Mouse (Mus musculus) hindbrain, embryonic 15.5 days (tissue): ENCODE results near the gene Usp29. TPM values are rescaled to one million over a fixed set of nuclear protein-coding genes. Genes with fewer than 3 reads are reported as not detected.
"Not testable (repeated sequence)": the region's sequence is repeated elsewhere in the genome, so short reads cannot be mapped to it uniquely, and the experiment has no call there.

ENCODE experiments used
- ATAC-seq: fragments of 200-750 bp; cut with Nextera tagmentation; 2 replicates; pipeline ENCODE4 v1.8.0; 2017; ENCODE audit warnings: low read depth, moderate number of reproducible peaks, moderate TSS enrichment; ENCODE audit not compliant: low FRiP score
- H3K27ac ChIP-seq: fragments of 300-500 bp; sonication (generic); replicated peaks from 2 replicates; pipeline ENCODE4 v1.5.1; 2015; ENCODE audit warnings: mild to moderate bottlenecking, inconsistent platforms
- H3K27me3 ChIP-seq: fragments of 300-500 bp; sonication (generic); 2 replicates; pipeline ENCODE4 v1.6.1; 2015; ENCODE audit warnings: control low read depth, inconsistent platforms
- H3K36me3 ChIP-seq: fragments of 300-500 bp; sonication (generic); 2 replicates; pipeline ENCODE4 v1.6.1; 2015; ENCODE audit warnings: control low read depth, inconsistent platforms
- H3K4me1 ChIP-seq: fragments of 300-500 bp; sonication (generic); replicated peaks from 2 replicates; pipeline ENCODE4 v1.6.1; 2015; ENCODE audit warnings: control low read depth, inconsistent platforms
- H3K4me2 ChIP-seq: fragments of 300-500 bp; sonication (generic); 2 replicates; pipeline ENCODE4 v1.6.1; 2015; ENCODE audit warnings: moderate library complexity, mild to moderate bottlenecking, inconsistent platforms
- H3K4me3 ChIP-seq: fragments of 300-500 bp; sonication (generic); 2 replicates; pipeline ENCODE4 v1.5.1; 2015; ENCODE audit warnings: mild to moderate bottlenecking, inconsistent platforms
- H3K9ac ChIP-seq: fragments of 300-500 bp; sonication (generic); 2 replicates; pipeline ENCODE4 v1.6.1; 2015; ENCODE audit warnings: inconsistent platforms
- H3K9me3 ChIP-seq: fragments of 300-500 bp; sonication (generic); 2 replicates; pipeline ENCODE4 v1.6.1; 2016; ENCODE audit warnings: control low read depth, inconsistent platforms
- WGBS: fragments of 180-500 bp; shearing (Covaris S2); methylation state at CpG from one replicate; pipeline ENCODE4 v1.1.7; 2015; 5-methylcytosine and 5-hydroxymethylcytosine counted together
- polyA plus RNA-seq: library from polyadenylated mRNA; unstranded; fragments of >200 nt; fragmentation: Nextera tagmentation; extraction: Ambion mirVana; gene quantifications from 2 replicates; pipeline ENCODE4 v1.2.1, GENCODE M21; 2015

Usp29 gene
- polyA plus RNA-seq, 1 experiment from 2014 or later = 28.3 TPM

DNA sequence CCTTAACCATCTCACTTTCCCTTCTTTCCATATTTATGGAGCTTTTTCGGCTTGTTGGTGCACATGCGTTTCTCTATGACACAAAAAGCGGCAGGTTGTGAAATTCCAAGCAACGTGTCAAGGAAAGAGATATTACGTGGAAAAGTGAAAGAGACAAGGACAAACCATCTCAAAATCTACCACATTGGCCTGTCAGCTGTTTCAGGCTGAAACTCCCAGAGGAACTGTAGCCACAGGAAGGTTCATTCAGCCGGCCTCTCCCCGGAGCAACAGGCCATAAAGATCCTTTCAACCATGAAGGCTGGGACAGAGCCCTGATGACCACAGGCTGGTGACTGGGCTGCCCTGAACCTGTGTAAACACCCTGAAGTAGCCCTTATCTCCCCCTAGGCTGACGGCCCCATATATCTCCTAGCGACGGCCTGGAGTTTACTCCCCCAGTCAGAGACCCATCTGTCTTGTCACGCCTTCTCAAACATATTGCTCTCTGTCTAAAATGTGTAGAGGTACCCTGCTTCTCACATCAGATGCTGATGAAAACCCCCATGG, 43.6 kb downstream of the Usp29 start:
- H3K4me2 ChIP-seq, H3K36me3 ChIP-seq, H3K4me3 ChIP-seq, H3K27ac ChIP-seq, H3K27me3 ChIP-seq, H3K9ac ChIP-seq, H3K9me3 ChIP-seq, ATAC-seq: not testable (repeated sequence)
- peaks cover 14% of the 10 kb centered on the region; the same call in 1 of the 2 replicates for H3K4me1 ChIP-seq
- WGBS = 48% methylated on average over 11 of the region's 11 CpGs

DNA sequence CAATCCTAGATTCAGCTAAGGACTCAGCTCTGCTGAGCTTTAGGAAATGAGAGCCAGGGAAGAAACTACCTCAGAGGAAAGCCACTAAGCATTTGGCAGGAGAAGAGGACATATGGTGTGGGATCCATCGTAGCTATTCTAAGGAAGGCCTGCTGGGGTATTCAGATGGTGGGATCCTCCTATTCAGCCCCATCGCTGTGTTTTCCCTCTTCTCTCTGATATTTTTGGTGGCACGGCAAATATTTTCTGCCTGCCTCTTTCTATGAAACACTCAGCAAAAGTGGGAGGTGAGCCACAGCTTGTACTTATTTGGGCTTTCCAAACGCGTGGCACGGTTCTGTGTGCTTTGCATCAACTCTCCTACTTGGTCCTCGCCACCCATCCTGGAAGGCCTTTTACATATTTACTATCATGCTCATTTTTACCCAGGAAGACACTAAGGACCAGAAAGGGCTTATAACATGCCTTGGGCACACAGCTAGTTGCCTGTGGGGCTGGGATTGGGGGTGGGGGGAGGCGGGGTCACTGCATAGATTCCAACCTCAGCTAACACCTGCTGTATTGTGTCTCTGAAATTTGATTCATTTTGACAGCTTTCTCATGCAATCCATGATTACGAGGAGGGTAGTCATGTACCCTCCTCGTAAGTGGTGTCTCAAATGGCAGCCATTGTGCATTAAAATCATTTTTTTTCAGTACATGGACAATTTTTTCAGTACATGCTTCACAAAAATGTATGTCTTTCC, 46.1 kb downstream of the Usp29 start:
- Histone ChIP-seq H3K4me3 (no peak overlapping the region), H3K4me2 (no peak overlapping the region), H3K27me3 (no peaks in the 10 kb centered on the region), H3K36me3 (no peaks in the 10 kb centered on the region), H3K9me3 (no peaks in the 10 kb centered on the region), H3K9ac (no peak overlapping the region), H3K4me1 (peaks cover 9% of the 10 kb centered on the region; the same call in 1 of the 2 replicates), H3K27ac (no peak overlapping the region)
- no peak for ATAC-seq
- WGBS = 85% methylated on average over 10 of the region's 10 CpGs

DNA sequence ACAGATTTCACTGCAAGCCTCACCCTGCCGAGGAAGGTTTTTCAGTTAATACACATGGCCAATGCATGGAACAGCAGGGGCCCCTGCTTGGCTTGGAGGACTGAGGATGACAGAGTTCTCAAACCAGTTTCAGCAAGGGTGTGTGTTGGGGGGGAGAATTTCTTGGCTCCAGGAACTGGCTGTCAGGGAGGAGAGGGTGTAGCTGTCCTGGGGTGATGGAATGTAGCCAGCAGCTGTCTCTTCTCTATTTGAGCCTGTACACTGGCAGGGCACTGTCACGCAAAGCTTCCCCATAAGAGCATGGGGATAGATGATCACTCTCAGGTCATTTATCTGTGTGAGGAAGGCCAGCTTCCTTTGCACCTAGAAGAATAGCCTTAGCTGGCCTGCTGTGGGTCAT, 46.7 kb downstream of the Usp29 start:
- H3K4me1 ChIP-seq = peaks cover 12% of the 10 kb centered on the region
- WGBS = 50% methylated on average over 2 of the region's 2 CpGs
- no peaks in the 10 kb centered on the region for H3K36me3 ChIP-seq
- H3K9ac ChIP-seq = no peak overlapping the region
- no peak overlapping the region for H3K4me2 ChIP-seq
- H3K27ac ChIP-seq = no peak overlapping the region
- H3K4me3 ChIP-seq = no peak overlapping the region
- H3K27me3 ChIP-seq = no peaks in the 10 kb centered on the region
- ATAC-seq = peak; percentile 46; the same call in 1 of the 2 replicates
- H3K9me3 ChIP-seq = no peaks in the 10 kb centered on the region

DNA sequence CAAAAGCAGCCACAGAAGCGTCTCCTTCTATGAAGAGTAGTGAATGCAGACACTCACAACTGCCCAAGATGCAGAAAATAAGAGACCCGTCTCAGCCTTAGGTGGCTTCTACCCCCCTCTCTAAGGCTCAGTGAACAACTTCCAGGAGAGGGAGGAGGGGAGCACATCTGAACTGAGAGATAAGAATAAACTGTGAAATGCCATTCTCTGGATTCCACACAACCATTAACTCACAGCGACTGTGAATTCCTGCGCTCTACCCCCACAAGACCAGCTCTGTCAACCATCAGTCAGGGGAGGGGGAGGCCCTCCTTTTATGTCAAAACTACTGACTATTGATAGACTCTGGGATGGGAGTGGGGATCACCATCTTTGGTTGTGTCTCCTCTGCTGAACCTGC, 47.3 kb downstream of the Usp29 start:
- H3K4me1 ChIP-seq = peaks cover 16% of the 10 kb centered on the region
- H3K4me3 ChIP-seq = no peak overlapping the region
- H3K9ac ChIP-seq = no peak overlapping the region
- H3K27ac ChIP-seq = no peak overlapping the region
- WGBS = 51% methylated on average over 4 of the region's 4 CpGs
- H3K4me2 ChIP-seq = no peak overlapping the region
- no peak for ATAC-seq
- H3K36me3 ChIP-seq = no peaks in the 10 kb centered on the region
- no peaks in the 10 kb centered on the region for H3K27me3 ChIP-seq
- H3K9me3 ChIP-seq = no peaks in the 10 kb centered on the region

DNA sequence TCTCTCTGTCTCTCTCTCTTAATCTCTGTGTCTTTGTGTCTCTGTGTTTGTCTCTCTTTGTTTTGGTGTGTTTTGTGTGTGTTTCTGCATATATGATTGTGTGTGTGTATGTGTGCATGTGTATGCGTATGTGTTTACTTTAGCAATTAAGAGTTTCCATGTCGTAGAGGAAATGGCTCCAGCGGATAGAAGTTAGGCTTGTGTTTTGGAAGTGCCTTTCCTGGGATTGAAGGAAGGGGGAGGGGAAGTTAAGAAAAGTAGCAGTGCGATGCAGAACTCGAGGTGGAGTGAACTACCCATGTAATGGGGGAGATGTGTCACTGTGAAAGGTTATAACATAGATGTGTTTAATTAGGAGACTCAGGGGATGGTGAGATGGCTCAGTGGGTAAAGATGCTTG, 48.8 kb downstream of the Usp29 start:
- H3K9ac ChIP-seq = no peak overlapping the region
- no peaks in the 10 kb centered on the region for H3K9me3 ChIP-seq
- no peaks in the 10 kb centered on the region for H3K27me3 ChIP-seq
- no peaks in the 10 kb centered on the region for H3K36me3 ChIP-seq
- H3K27ac ChIP-seq = no peak overlapping the region
- H3K4me1 ChIP-seq = peaks cover 18% of the 10 kb centered on the region
- 90% methylated on average over 5 of the region's 5 CpGs for WGBS
- H3K4me2 ChIP-seq = no peak overlapping the region
- H3K4me3 ChIP-seq = no peak overlapping the region
- no peak for ATAC-seq

DNA sequence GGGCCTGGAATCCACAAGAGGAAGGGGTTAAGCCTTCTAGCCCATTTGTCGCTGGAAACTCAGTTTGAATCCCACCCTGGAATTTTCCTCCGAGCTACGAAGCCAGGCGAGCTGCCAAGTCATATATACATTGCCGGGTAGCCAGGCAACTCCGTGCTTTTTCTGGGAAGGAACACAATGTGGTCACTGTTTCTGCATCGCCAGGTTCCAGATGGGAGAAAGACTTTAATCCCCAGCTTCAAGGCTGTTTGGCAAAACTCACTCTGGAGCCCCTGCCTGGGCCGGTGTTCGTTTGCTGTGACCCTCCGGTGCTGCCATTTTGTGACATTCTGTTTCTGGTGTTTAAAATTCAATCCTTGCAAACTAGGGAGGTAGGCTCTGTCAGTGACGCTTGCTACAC, 51.2 kb downstream of the Usp29 start:
- peak; percentile 42; the same call in 1 of the 2 replicates for ATAC-seq
- H3K4me2 ChIP-seq = no peak overlapping the region
- no peak overlapping the region for H3K9ac ChIP-seq

DNA sequence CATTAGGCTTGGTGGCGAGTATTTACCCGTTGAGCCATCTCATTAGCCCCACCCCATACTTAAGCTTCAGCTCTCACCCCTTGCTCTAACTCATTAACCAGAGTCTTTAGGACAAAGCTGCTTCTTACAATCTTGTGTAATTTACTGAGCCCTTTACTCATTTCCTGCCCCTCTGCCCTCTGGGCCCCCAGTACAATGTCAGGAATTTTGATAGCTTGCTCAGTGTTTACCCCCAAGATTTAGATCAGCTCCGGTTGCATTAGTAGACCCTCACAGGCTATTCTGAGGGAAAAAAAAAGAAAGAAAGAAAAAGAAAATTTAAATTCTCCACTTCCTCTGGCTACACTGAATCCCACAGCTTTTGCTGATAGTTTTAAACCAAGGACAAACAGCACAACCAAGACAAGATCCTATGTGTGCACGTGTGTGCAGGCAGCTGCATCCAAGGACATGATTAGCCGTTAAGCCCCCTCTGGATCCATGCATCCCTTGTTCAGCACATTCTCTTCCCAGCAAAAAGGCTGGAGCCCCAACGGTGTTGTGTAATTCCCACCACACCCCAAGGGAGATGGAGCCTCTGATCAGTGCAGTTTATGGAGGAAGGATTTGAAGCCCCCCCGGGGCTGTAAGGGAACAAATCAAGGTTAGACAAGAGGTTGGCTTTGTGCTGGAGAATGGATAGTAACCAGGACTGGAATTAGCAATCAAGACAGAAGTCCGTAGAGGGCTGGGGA, 54.1 kb downstream of the Usp29 start:
- Histone ChIP-seq H3K27ac (0 out of 2 replicates have a peak overlapping the region, but pooled peaks have one; percentile 17), H3K36me3 (no peaks in the 10 kb centered on the region), H3K9me3 (no peaks in the 10 kb centered on the region), H3K27me3 (no peaks in the 10 kb centered on the region), H3K4me1 (peaks cover 15% of the 10 kb centered on the region), H3K4me3 (no peak overlapping the region), H3K9ac (no peak overlapping the region), H3K4me2 (no peak overlapping the region)
- no peak for ATAC-seq
- 44% methylated on average over 8 of the region's 8 CpGs for WGBS

More for the DNA sequence above, 51.2 kb downstream of the Usp29 start:
- Histone ChIP-seq H3K4me1 (peaks cover 22% of the 10 kb centered on the region), H3K27me3 (no peaks in the 10 kb centered on the region), H3K36me3 (no peaks in the 10 kb centered on the region), H3K4me3 (no peak overlapping the region), H3K9me3 (no peaks in the 10 kb centered on the region), H3K27ac (peak overlapping the region; percentile 51)
- WGBS = 41% methylated on average over 11 of the region's 11 CpGs

DNA sequence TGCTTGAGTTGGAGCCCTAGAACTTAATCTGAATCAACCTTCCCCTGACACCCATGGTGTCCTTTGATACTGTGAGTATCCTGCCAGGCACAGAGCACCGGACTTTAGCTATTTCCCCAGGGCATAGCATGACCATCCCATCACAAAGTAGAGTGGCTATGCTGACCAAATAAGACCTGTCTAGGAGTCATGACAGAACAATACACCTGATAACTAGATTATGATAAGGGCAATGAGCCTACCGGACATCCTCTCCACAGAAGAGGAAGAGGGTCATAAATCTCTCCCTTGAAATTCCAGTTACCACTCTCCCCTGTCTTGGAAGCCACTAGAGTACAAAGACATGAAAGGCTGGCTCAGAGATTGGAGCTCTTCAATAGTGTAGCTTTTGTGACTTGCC, 56.6 kb downstream of the Usp29 start:
- no peak overlapping the region for H3K4me2 ChIP-seq
- H3K4me3 ChIP-seq = no peak overlapping the region
- no peaks in the 10 kb centered on the region for H3K36me3 ChIP-seq
- no peak overlapping the region for H3K9ac ChIP-seq
- 90% methylated on average over 2 of the region's 2 CpGs for WGBS
- no peaks in the 10 kb centered on the region for H3K9me3 ChIP-seq
- no peak for ATAC-seq
- H3K27me3 ChIP-seq = no peaks in the 10 kb centered on the region
- H3K4me1 ChIP-seq = peaks cover 14% of the 10 kb centered on the region
- no peak overlapping the region for H3K27ac ChIP-seq

DNA sequence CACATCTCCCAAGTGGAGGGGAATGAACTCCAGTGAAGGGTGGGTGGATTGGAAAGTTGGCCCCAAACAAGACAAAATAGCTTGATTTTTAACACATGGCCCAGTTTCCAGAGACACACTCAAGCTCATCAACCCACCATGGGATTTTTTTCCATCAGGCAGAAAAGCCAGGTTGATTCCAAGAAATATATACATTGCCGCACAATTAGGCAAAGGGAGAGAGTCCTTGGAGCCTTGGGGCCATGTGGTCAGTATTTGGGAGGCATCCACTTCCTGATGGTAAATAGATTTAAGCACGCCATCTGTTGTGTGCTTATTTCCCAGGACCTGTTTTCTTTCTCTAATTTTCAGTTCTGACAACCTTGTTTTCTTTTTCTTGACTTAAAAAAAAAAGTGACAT, 57.7 kb downstream of the Usp29 start:
- WGBS = 83% methylated on average over 2 of the region's 2 CpGs
- no peak for ATAC-seq
- Histone ChIP-seq H3K4me2 (no peak overlapping the region), H3K36me3 (no peaks in the 10 kb centered on the region), H3K4me3 (no peak overlapping the region), H3K27ac (no peak overlapping the region), H3K9ac (no peak overlapping the region), H3K4me1 (peaks cover 8% of the 10 kb centered on the region), H3K9me3 (no peaks in the 10 kb centered on the region), H3K27me3 (no peaks in the 10 kb centered on the region)

DNA sequence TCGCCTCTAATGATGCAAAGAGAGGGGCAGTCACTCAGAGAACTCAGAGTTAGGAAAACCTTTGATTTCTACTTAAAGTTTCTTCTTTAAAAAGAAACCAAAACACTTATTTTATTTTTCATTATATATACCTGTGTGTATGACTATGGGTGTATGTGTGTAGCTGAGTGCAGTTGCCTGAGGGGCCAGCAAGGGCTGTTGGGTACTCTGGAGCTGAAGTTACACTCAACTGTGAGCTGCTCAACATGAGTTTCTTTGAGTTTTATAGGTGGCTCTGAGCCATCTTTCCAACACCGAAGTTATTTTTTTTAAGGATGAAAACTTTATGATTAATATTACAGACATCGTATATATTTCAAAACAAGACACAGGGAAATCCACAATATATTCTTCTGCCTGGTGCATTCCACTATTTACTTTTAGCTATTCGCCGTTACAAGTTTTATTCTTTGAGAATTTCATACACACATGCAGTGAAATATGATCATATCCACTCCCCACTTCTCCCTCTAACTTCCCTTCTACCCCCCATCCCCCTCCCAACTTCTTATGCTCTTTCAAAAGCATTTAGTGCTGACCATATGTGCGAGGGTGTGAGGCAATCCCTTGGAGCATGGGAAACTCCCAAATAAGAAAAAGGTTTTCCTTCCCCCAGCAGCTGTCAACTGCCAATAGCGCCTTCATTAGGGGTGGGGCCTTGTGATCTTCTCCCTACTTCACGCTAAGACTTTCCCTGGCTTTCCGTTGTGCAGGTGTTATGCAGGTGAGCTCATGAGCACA, 61.1 kb downstream of the Usp29 start:
- H3K4me3 ChIP-seq = no peak overlapping the region
- no peaks in the 10 kb centered on the region for H3K27me3 ChIP-seq
- ATAC-seq = no peak
- H3K4me1 ChIP-seq = no peaks in the 10 kb centered on the region
- no peaks in the 10 kb centered on the region for H3K9me3 ChIP-seq
- 90% methylated on average over 9 of the region's 9 CpGs for WGBS
- H3K36me3 ChIP-seq = no peaks in the 10 kb centered on the region
- H3K4me2 ChIP-seq = no peak overlapping the region
- H3K9ac ChIP-seq = no peak overlapping the region
- no peak overlapping the region for H3K27ac ChIP-seq

DNA sequence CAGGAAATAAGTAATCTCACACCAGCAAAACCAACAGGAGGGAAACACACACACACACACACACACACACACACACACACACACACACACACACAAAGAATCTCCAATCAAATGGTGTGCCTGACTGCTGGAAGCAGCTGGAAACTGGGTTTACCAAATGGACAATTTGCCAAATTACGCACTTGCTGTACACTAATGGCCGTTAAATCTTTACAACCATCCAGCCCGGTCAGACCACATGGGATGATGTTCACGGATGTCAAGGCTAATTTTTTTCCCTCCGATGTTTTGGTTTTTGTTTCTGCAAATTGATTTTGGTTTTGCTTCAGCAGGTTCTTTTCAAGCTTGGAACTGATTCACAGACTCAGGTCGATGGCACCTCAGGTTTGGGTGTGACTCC, 62.9 kb downstream of the Usp29 start:
- 63% methylated on average over 6 of the region's 6 CpGs for WGBS
- H3K4me3 ChIP-seq = no peak overlapping the region
- ATAC-seq = no peak

DNA sequence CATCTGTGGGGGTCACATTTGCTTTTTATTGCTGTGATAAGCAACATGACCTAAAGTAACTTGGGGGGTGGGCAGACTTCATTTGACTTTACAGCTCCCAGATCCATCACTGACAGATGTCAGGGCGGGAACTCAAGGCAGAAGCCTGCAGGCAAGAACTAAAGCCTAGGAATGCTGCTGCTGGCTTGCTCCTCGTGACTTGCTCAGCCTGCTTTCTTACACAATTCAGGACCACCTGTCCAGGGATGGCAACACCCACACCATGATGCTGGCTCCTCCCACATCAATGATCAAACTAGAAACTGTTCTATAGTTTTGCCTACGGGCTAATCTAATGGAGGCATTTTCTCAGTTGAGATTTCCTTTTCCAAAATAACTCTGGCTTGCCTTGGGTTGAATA, 63.4 kb downstream of the Usp29 start:
- 79% methylated on average over 3 of the region's 3 CpGs for WGBS
- Histone ChIP-seq H3K9me3 (no peaks in the 10 kb centered on the region), H3K4me1 (no peaks in the 10 kb centered on the region), H3K9ac (no peak overlapping the region), H3K4me2 (no peak overlapping the region), H3K4me3 (no peak overlapping the region), H3K27me3 (no peaks in the 10 kb centered on the region), H3K36me3 (no peaks in the 10 kb centered on the region), H3K27ac (no peak overlapping the region)
- ATAC-seq = no peak

More for the DNA sequence above, 62.9 kb downstream of the Usp29 start:
- H3K4me2 ChIP-seq = no peak overlapping the region
- H3K9ac ChIP-seq = no peak overlapping the region
- H3K27ac ChIP-seq = no peak overlapping the region
- H3K27me3 ChIP-seq = no peaks in the 10 kb centered on the region
- H3K4me1 ChIP-seq = no peaks in the 10 kb centered on the region
- H3K36me3 ChIP-seq = no peaks in the 10 kb centered on the region
- H3K9me3 ChIP-seq = no peaks in the 10 kb centered on the region
